Mouse (Mus musculus) ES-Bruce4 (cell line): ENCODE measurements around the gene Immp2l. TPM values are rescaled to one million over a fixed set of nuclear protein-coding genes. Genes with fewer than 3 reads are reported as not detected.

ENCODE experiments used
- H3K27ac ChIP-seq: 2 replicates; pipeline ENCODE4 v1.5.1; 2012; ENCODE audit warnings: low read length, inconsistent platforms; ENCODE audit not compliant: insufficient read depth
- H3K27me3 ChIP-seq: 2 replicates; pipeline ENCODE4 v1.6.1; 2012; ENCODE audit warnings: mild to moderate bottlenecking, low read length, inconsistent platforms; ENCODE audit not compliant: control insufficient read depth, poor library complexity, insufficient read depth, severe bottlenecking
- H3K36me3 ChIP-seq: 2 replicates; pipeline ENCODE4 v1.6.1; 2012; ENCODE audit warnings: inconsistent platforms, mild to moderate bottlenecking, low read length, moderate library complexity; ENCODE audit not compliant: control insufficient read depth, poor library complexity, insufficient read depth, severe bottlenecking
- H3K4me1 ChIP-seq: one replicate; pipeline ENCODE4 v1.8.1; 2011; ENCODE audit warnings: low read length; ENCODE audit not compliant: control insufficient read depth, insufficient read depth
- H3K4me3 ChIP-seq: 2 replicates; pipeline ENCODE4 v1.5.1; 2011; ENCODE audit warnings: low read depth, mild to moderate bottlenecking, low read length
- H3K9ac ChIP-seq: 2 replicates; pipeline ENCODE4 v1.6.1; 2012; ENCODE audit warnings: low read depth, mild to moderate bottlenecking, inconsistent platforms; ENCODE audit not compliant: poor library complexity, severe bottlenecking
- H3K9me3 ChIP-seq: replicated peaks from 2 replicates; pipeline ENCODE4 v1.6.1; 2012; ENCODE audit warnings: mild to moderate bottlenecking, low read length, inconsistent platforms; ENCODE audit not compliant: control insufficient read depth, poor library complexity, insufficient read depth, severe bottlenecking
- CTCF ChIP-seq: IDR thresholded peaks from one replicate; pipeline ENCODE4 v1.8.1; 2011; ENCODE audit warnings: low read depth, low read length
- EP300 ChIP-seq: IDR thresholded peaks from 2 replicates; pipeline ENCODE4 v1.6.1; 2011; ENCODE audit warnings: low read depth, low read length; ENCODE audit not compliant: insufficient read depth
- POLR2A ChIP-seq: IDR thresholded peaks from one replicate; pipeline ENCODE4 v1.8.1; 2011; ENCODE audit warnings: low read length; ENCODE audit not compliant: insufficient read depth
- polyA plus RNA-seq: library from polyadenylated mRNA; stranded (reverse); fragments of >200 nt; gene quantifications from 2 replicates; pipeline ENCODE4 v1.2.4, GENCODE M21; 2011; ENCODE audit warnings: low read depth; ENCODE audit not compliant: missing spikeins, insufficient read depth, insufficient read length

Immp2l gene
- polyA plus RNA-seq, 1 experiment = 15.5 TPM

GRCm38 (mm10) chr12:41041737-41042136 lies 17.8 kb downstream of the Immp2l start:
- Histone ChIP-seq H3K27me3 (no peaks in the 10 kb centered on the region), H3K4me1 (no peaks in the 10 kb centered on the region), H3K9me3 (no peaks in the 10 kb centered on the region), H3K9ac (no peak overlapping the region), H3K27ac (no peak overlapping the region), H3K4me3 (no peak overlapping the region), H3K36me3 (no peaks in the 10 kb centered on the region)
- TF ChIP-seq CTCF (no peak), POLR2A (no peak), EP300 (no peak)

- Histone ChIP-seq H3K27ac (no peak overlapping the region), H3K27me3 (no peaks in the 10 kb centered on the region), H3K9ac (no peak overlapping the region), H3K4me1 (no peaks in the 10 kb centered on the region), H3K9me3 (no peaks in the 10 kb centered on the region), H3K36me3 (no peaks in the 10 kb centered on the region), H3K4me3 (no peak overlapping the region)
- TF ChIP-seq EP300 (no peak), POLR2A (no peak), CTCF (no peak)
These were observed 20.7 kb downstream of the Immp2l start for GRCm38 (mm10) chr12:41044493-41045132.

GRCm38 (mm10) chr12:41047085-41047766 lies 23.3 kb downstream of the Immp2l start:
- TF ChIP-seq POLR2A = no peak
- TF ChIP-seq CTCF = no peak
- no peak for TF ChIP-seq EP300
- Histone ChIP-seq H3K27ac (no peak overlapping the region), H3K36me3 (no peaks in the 10 kb centered on the region), H3K4me3 (no peak overlapping the region), H3K9ac (no peak overlapping the region), H3K27me3 (no peaks in the 10 kb centered on the region), H3K4me1 (no peaks in the 10 kb centered on the region), H3K9me3 (no peaks in the 10 kb centered on the region)

- H3K36me3 ChIP-seq = no peaks in the 10 kb centered on the region
- H3K4me3 ChIP-seq = no peak overlapping the region
- no peak overlapping the region for H3K9ac ChIP-seq
- no peaks in the 10 kb centered on the region for H3K27me3 ChIP-seq
- H3K27ac ChIP-seq = no peak overlapping the region
- TF ChIP-seq CTCF (no peak), POLR2A (no peak), EP300 (no peak)
- H3K4me1 ChIP-seq = peaks cover 10% of the 10 kb centered on the region
- H3K9me3 ChIP-seq = no peaks in the 10 kb centered on the region
These were observed 27.1 kb downstream of the Immp2l start for GRCm38 (mm10) chr12:41050945-41051344.

GRCm38 (mm10) chr12:41052897-41053296 lies 29.0 kb downstream of the Immp2l start:
- TF ChIP-seq CTCF (no peak), EP300 (peak; percentile 77)
- Histone ChIP-seq H3K4me1 (peaks cover 10% of the 10 kb centered on the region), H3K9ac (no peak overlapping the region), H3K27me3 (no peaks in the 10 kb centered on the region), H3K9me3 (no peaks in the 10 kb centered on the region), H3K27ac (peak overlapping the region; percentile 86), H3K36me3 (no peaks in the 10 kb centered on the region), H3K4me3 (no peak overlapping the region)
